Mouse (Mus musculus): Measurements from ENCODE around the gene Rassf9.

The Rassf9 gene

GRCm38 (mm10) chr10:102511807-102512461, at the start of gene Rassf9:
TSS of gene Rassf9 (plus strand) at chr10:102512222.
- no peak for DNase-seq

GRCm38 (mm10) chr10:102469412-102469811, 42.6 kb upstream of the Rassf9 start:
- no peak for DNase-seq

- DNase-seq: no peak
Observed at GRCm38 (mm10) chr10:102490386-102490785, 21.6 kb upstream of the Rassf9 start, which contains the start of gene Nts. TSS of gene Nts (minus strand) at chr10:102490486.

- peak; percentile 6 for DNase-seq
Observed at GRCm38 (mm10) chr10:102491792-102492191, 20.2 kb upstream of the Rassf9 start.

GRCm38 (mm10) chr10:102498754-102499153, 13.3 kb upstream of the Rassf9 start:
- no peak for DNase-seq

GRCm38 (mm10) chr10:102507386-102507785, 4.6 kb upstream of the Rassf9 start:
- no peak for DNase-seq

GRCm38 (mm10) chr10:102511461-102511806, 588 bp upstream of the Rassf9 start:
- no peak for DNase-seq

- no peak for DNase-seq
Observed at GRCm38 (mm10) chr10:102514159-102514558, 2.1 kb downstream of the Rassf9 start.

- DNase-seq: no peak
Observed at GRCm38 (mm10) chr10:102527901-102528300, 15.9 kb downstream of the Rassf9 start.

GRCm38 (mm10) chr10:102553941-102554340, 41.9 kb downstream of the Rassf9 start:
- no peak for DNase-seq

GRCm38 (mm10) chr10:102562488-102562887, 50.5 kb downstream of the Rassf9 start:
- DNase-seq: no peak

GRCm38 (mm10) chr10:102577970-102578369, 65.9 kb downstream of the Rassf9 start:
- no peak for DNase-seq

GRCm38 (mm10) chr10:102594306-102594705, 82.3 kb downstream of the Rassf9 start:
- peak; percentile 42 for DNase-seq

Measured in layer of hippocampus, adult 9-11 months (tissue).